Mouse (Mus musculus) activated CD4-positive, CD25-positive, alpha-beta regulatory T cell, adult 4 months (primary cell): Measurements from ENCODE around the gene Hist4h4. TPM values are rescaled to one million over a fixed set of nuclear protein-coding genes. Genes with fewer than 3 reads are reported as not detected.

Source experiments
- ATAC-seq: one replicate; pipeline ENCODE4 v1.8.0; 2017
- polyA plus RNA-seq, 2 experiments: library from polyadenylated mRNA; unstranded; fragments of 100-300 nt; shearing (Covaris generic); gene quantifications; one replicate each; pipeline ENCODE4 v1.2.1; 2017

Gene Hist4h4
- polyA plus RNA-seq, 2 experiments from 2014 or later = 0.96 to 1.2 TPM

- no peak for ATAC-seq
Measured at GRCm38 (mm10) chr6:136781377-136781986, 22.7 kb downstream of the Hist4h4 start, which contains the start of gene Gucy2c. Gene Gucy2c, minus strand, starts transcription at chr6:136781765.

- ATAC-seq = no peak
Measured at GRCm38 (mm10) chr6:136776392-136776791, 27.8 kb downstream of the Hist4h4 start.

- ATAC-seq = no peak
Measured at GRCm38 (mm10) chr6:136769859-136770258, 34.4 kb downstream of the Hist4h4 start.

GRCm38 (mm10) chr6:136769143-136769542, 35.1 kb downstream of the Hist4h4 start:
- ATAC-seq = no peak

- ATAC-seq = no peak
Measured at GRCm38 (mm10) chr6:136763912-136764311, 40.3 kb downstream of the Hist4h4 start.

Other genes starting within 250 kb of the Hist4h4 start
- under 1 TPM; 0.83 to 0.97 TPM for gene Plbd1, start 142.5 kb downstream of the Hist4h4 start, polyA plus RNA-seq
- not detected for gene Gucy2c, start 22.6 kb downstream of the Hist4h4 start, polyA plus RNA-seq
- gene H2afj, start 3.8 kb upstream of the Hist4h4 start, polyA plus RNA-seq = 100 to 1,000 TPM; 139 to 147 TPM
- under 1 TPM; 0.48 to 0.60 TPM for gene BC049715, start 23.2 kb upstream of the Hist4h4 start, polyA plus RNA-seq
- 10 to 100 TPM; 57.8 to 58.8 TPM for gene Wbp11, start 23.8 kb upstream of the Hist4h4 start, polyA plus RNA-seq
- gene Smco3, start 31.0 kb upstream of the Hist4h4 start, polyA plus RNA-seq = not detected
- gene Art4, start 53.3 kb upstream of the Hist4h4 start, polyA plus RNA-seq = 1 to 10 TPM; 1.5 to 1.6 TPM
- gene Mgp, start 71.4 kb upstream of the Hist4h4 start, polyA plus RNA-seq = not detected
- under 1 TPM; 0.50 to 0.54 TPM for gene Erp27, start 117.8 kb upstream of the Hist4h4 start, polyA plus RNA-seq
- under 1 TPM in 1 of 2 experiments, not detected in 1; 0.05 TPM for gene Pde6h, start 119.4 kb upstream of the Hist4h4 start, polyA plus RNA-seq
- gene Arhgdib, start 137.5 kb upstream of the Hist4h4 start, polyA plus RNA-seq = 1,000 to 10,000 TPM; 2,826 to 2,843 TPM